Comparison of ENCODE assay signal across 8 mouse cellular contexts in the genomic region with DNA sequence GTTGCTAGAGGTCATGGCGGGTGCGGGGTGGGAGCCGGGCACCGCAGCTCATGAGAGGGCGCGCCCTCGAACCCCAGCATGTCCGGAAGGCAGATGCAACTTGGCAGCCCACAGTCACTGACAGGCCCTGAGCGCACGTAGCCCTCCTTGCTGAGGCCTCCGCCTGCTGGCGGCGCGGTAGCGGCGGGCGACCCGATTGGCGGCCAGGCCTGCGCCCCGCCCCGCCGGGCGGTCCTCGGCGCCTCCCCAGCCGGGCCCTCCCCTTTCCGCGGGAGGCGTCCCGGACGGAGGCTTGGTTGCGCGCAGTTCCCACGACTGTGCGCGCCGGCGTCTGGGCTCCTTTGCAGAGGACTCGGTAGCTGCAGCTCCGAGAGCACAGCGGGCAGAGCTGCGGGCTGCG.
DNase-seq lines count a peak whose midpoint lies in the region; ATAC-seq and TF ChIP-seq lines count a peak whose summit lies in the region.
"Not testable (repeated sequence)": the region's sequence is repeated elsewhere in the genome, so short reads cannot be mapped to it uniquely, and the experiment has no call there.

No protein-coding gene starts in this region.

- ATAC-seq in liver, embryonic 14.5 days (ENCODE audit: insufficient read depth), result not testable (repeated sequence)
- peak; percentile 70; the same call in 1 of the 2 replicates for ATAC-seq in midbrain, postnatal 0 days (ENCODE audit: low FRiP score)
- ATAC-seq in stomach, embryonic 16.5 days (ENCODE audit: insufficient read depth, low FRiP score), result peak; percentile 91

- not testable (repeated sequence) for TF ChIP-seq EP300 in liver, embryonic 14.5 days (IDR thresholded peaks at IDR 0.05; ENCODE audit: low read depth)

- H3K4me2 ChIP-seq in liver, embryonic 14.5 days (ENCODE audit: low read depth), result peak overlapping the region; percentile 36
- peak overlapping the region; percentile 46 for H3K4me2 ChIP-seq in midbrain, postnatal 0 days (ENCODE audit: low read depth, low read length, poor library complexity, severe bottlenecking)
- peak overlapping the region; percentile 53 for H3K4me2 ChIP-seq in stomach, embryonic 16.5 days (ENCODE audit: low read depth, low read length)

- not testable (repeated sequence) for TF ChIP-seq CTCF in liver, embryonic 14.5 days (IDR thresholded peaks at IDR 0.05; ENCODE audit: low read depth); midbrain, postnatal 0 days (IDR thresholded peaks at IDR 0.05)

- H3K27me3 ChIP-seq in liver, embryonic 14.5 days (ENCODE audit: control insufficient read depth, insufficient read depth, low read length); midbrain, postnatal 0 days (ENCODE audit: insufficient read depth, low read length); stomach, embryonic 16.5 days (ENCODE audit: control insufficient read depth, insufficient read depth, low read length): not testable (repeated sequence)

- H3K9me3 ChIP-seq in ES-E14 (ENCODE audit: control insufficient read depth, insufficient read depth, low read depth, low read length); liver, embryonic 14.5 days (ENCODE audit: control insufficient read depth, low read length); midbrain, postnatal 0 days (ENCODE audit: low read length); stomach, embryonic 16.5 days (replicated peaks; ENCODE audit: control insufficient read depth, low read length): not testable (repeated sequence)

- in situ Hi-C loops in ES-E14 (cut with MboI; ENCODE audit: low sequenced_read_pairs in 2 of 2, unreplicated experiment in 2 of 2), result not testable (repeated sequence)

- H3K36me3 ChIP-seq in ES-E14 (ENCODE audit: control insufficient read depth, insufficient read depth, low read length, poor library complexity, severe bottlenecking); liver, embryonic 14.5 days (replicated peaks; ENCODE audit: control insufficient read depth, insufficient read depth, low read depth); midbrain, postnatal 0 days (ENCODE audit: insufficient read depth, low read length); stomach, embryonic 16.5 days (ENCODE audit: control insufficient read depth, insufficient read depth, low read length): not testable (repeated sequence)

- H3K9ac ChIP-seq in ES-E14 (ENCODE audit: insufficient read depth, low read depth, low read length, poor library complexity, severe bottlenecking), result peak overlapping the region; percentile 78
- not testable (repeated sequence) for H3K9ac ChIP-seq in liver, embryonic 14.5 days (replicated peaks)
- 0 out of 2 replicates have a peak overlapping the region, but pooled peaks have one; percentile 33 for H3K9ac ChIP-seq in midbrain, postnatal 0 days (replicated peaks; ENCODE audit: low read length, poor library complexity, severe bottlenecking)
- peak overlapping the region; percentile 63 for H3K9ac ChIP-seq in stomach, embryonic 16.5 days (ENCODE audit: low read length)

- peak overlapping the region; percentile 63 to 76 for H3K4me3 ChIP-seq in ES-E14 (ENCODE audit: insufficient read depth in 1 of 2, low read depth in 1 of 2, low read length in 2 of 2, poor library complexity in 1 of 2, severe bottlenecking in 1 of 2)
- peak overlapping the region; percentile 17 to 30; a peak in 3 of 4 replicates for H3K4me3 ChIP-seq in liver, embryonic 14.5 days (ENCODE audit: insufficient read depth in 1 of 2, low read depth in 2 of 2, low read length in 2 of 2)
- H3K4me3 ChIP-seq in midbrain, postnatal 0 days (ENCODE audit: low read depth, low read length), result peak overlapping the region; percentile 46
- peak overlapping the region; percentile 50 for H3K4me3 ChIP-seq in stomach, embryonic 16.5 days (replicated peaks; ENCODE audit: low read length)

- H3K27ac ChIP-seq in ES-E14 (ENCODE audit: insufficient read depth, low read depth, low read length, poor library complexity, severe bottlenecking); liver, embryonic 14.5 days; midbrain, postnatal 0 days (ENCODE audit: low read depth, low read length); stomach, embryonic 16.5 days (ENCODE audit: low read length): not testable (repeated sequence)

- WGBS in liver, embryonic 14.5 days (ENCODE audit: insufficient replicate concordance), result 1% methylated on average over 41 of the region's 44 CpGs
- under 1% methylated on average over 19 of the region's 44 CpGs for WGBS in midbrain, postnatal 0 days
- WGBS in stomach, embryonic 16.5 days, result 0% methylated on average over 41 of the region's 44 CpGs

- DNase-seq in ES-E14 (ENCODE audit: low read depth, low spot score), result peak; percentile 60
- peak; percentile 78 for DNase-seq in embryo, embryonic 10 days (ENCODE audit: low spot score)
- peak; percentile 1 to 3 for DNase-seq in frontal cortex, postnatal 25 days (ENCODE audit: low spot score in 2 of 2)
- peak; percentile 40 for DNase-seq in heart, postnatal 4 days
- peak; percentile 0 to 1 for DNase-seq in layer of hippocampus, adult 18-20 months (ENCODE audit: low spot score in 2 of 2)
- peak in 1 of 3 experiments; percentile 4 for DNase-seq in liver, embryonic 14.5 days (ENCODE audit: low read depth in 3 of 3, low spot score in 3 of 3)
- DNase-seq in midbrain, postnatal 0 days (ENCODE audit: low spot score), result peak; percentile 63

- H3K4me1 ChIP-seq in ES-E14 (ENCODE audit: control insufficient read depth in 2 of 2, insufficient read depth in 2 of 2, low read length in 2 of 2, poor library complexity in 1 of 2); liver, embryonic 14.5 days (replicated peaks; ENCODE audit: control insufficient read depth in 2 of 2, insufficient read depth in 2 of 2, low read length in 1 of 2); midbrain, postnatal 0 days (ENCODE audit: insufficient read depth, low read length); stomach, embryonic 16.5 days (ENCODE audit: control insufficient read depth, insufficient read depth, low read length): not testable (repeated sequence)
